Mouse (Mus musculus) myocyte (in vitro differentiated cells): Measurements from ENCODE around the gene Rfx4. TPM values are rescaled to one million over a fixed set of nuclear protein-coding genes. Genes with fewer than 3 reads are reported as not detected.

Experiments
- H3K27me3 ChIP-seq: one replicate; pipeline ENCODE4 v1.6.1; 2011; ENCODE audit not compliant: control insufficient read depth, insufficient read depth, insufficient read length
- H3K36me3 ChIP-seq: one replicate; pipeline ENCODE4 v1.6.1; 2011; ENCODE audit not compliant: control insufficient read depth, insufficient read depth
- H3K4me2 ChIP-seq: one replicate; pipeline ENCODE4 v1.6.1; 2011; ENCODE audit warnings: low read depth, control low read depth
- H3K4me3 ChIP-seq: one replicate; pipeline ENCODE4 v1.5.1; 2011; ENCODE audit warnings: mild to moderate bottlenecking, control low read depth, moderate library complexity
- H3K79me2 ChIP-seq: one replicate; pipeline ENCODE4 v1.6.1; 2011; ENCODE audit not compliant: control insufficient read depth, insufficient read depth
- H3ac ChIP-seq: one replicate; pipeline ENCODE4 v1.6.1; 2011; ENCODE audit not compliant: control insufficient read depth, insufficient read length
- CEBPB ChIP-seq: IDR thresholded peaks from 2 replicates; pipeline ENCODE4 v1.6.1; 2011; ENCODE audit warnings: mild to moderate bottlenecking, moderate library complexity; ENCODE audit not compliant: poor library complexity, insufficient read depth, severe bottlenecking
- E2F4 ChIP-seq: IDR thresholded peaks from one replicate; pipeline ENCODE4 v1.6.1; 2011; ENCODE audit warnings: mild to moderate bottlenecking, control low read depth, moderate library complexity; ENCODE audit not compliant: insufficient read depth
- MAX ChIP-seq: IDR thresholded peaks from one replicate; pipeline ENCODE4 v1.6.1; 2011; ENCODE audit warnings: low read depth, mild to moderate bottlenecking, control low read depth
- MYOD1 ChIP-seq, 3 experiments: IDR thresholded peaks; one replicate each; pipeline ENCODE4 v1.6.1; 2011; ENCODE audit warnings: control low read depth in 2 of 3, low read depth in 2 of 3, mild to moderate bottlenecking in 2 of 3, moderate library complexity in 1 of 3; ENCODE audit not compliant: insufficient read length in 2 of 3, control insufficient read depth in 1 of 3
- MYOG ChIP-seq, 3 experiments: IDR thresholded peaks; one replicate each; pipeline ENCODE4 v1.6.1; 2011; ENCODE audit warnings: control low read depth in 2 of 3, low read depth in 2 of 3, mild to moderate bottlenecking in 2 of 3; ENCODE audit not compliant: insufficient read length in 2 of 3, control insufficient read depth in 1 of 3, insufficient read depth in 1 of 3
- POLR2A ChIP-seq: IDR thresholded peaks from one replicate; pipeline ENCODE4 v1.6.1; 2011; ENCODE audit warnings: low read depth, mild to moderate bottlenecking, control low read depth, moderate library complexity; ENCODE audit not compliant: insufficient read length
- POLR2AphosphoS2 ChIP-seq: IDR thresholded peaks from one replicate; pipeline ENCODE4 v1.6.1; 2011; ENCODE audit warnings: low read depth, control low read depth; ENCODE audit not compliant: insufficient read length
- REST ChIP-seq: IDR thresholded peaks from one replicate; pipeline ENCODE4 v1.6.1; 2011; ENCODE audit warnings: mild to moderate bottlenecking, control low read depth, moderate library complexity; ENCODE audit not compliant: insufficient read depth, insufficient read length
- SRF ChIP-seq: IDR thresholded peaks from one replicate; pipeline ENCODE4 v1.6.1; 2011; ENCODE audit warnings: low read depth; ENCODE audit not compliant: control insufficient read depth, insufficient read length
- TCF12 ChIP-seq: IDR thresholded peaks from one replicate; pipeline ENCODE4 v1.6.1; 2011; ENCODE audit warnings: mild to moderate bottlenecking, control low read depth; ENCODE audit not compliant: poor library complexity, insufficient read depth, severe bottlenecking
- TCF3 ChIP-seq: IDR thresholded peaks from one replicate; pipeline ENCODE4 v1.6.1; 2011; ENCODE audit warnings: low read depth, control low read depth; ENCODE audit not compliant: insufficient read length
- USF1 ChIP-seq: IDR thresholded peaks from one replicate; pipeline ENCODE4 v1.6.1; 2011; ENCODE audit warnings: low read depth, mild to moderate bottlenecking, control low read depth, moderate library complexity
- polyA plus RNA-seq: library from polyadenylated mRNA; unstranded; fragments of >200 nt; fragmentation: generic; extraction: Trizol; gene quantifications from one replicate; pipeline ENCODE4 v1.2.1, GENCODE M21; 2012; ENCODE audit warnings: missing spikeins

Gene Rfx4
- polyA plus RNA-seq, 1 experiment: 0.12 TPM

DNA sequence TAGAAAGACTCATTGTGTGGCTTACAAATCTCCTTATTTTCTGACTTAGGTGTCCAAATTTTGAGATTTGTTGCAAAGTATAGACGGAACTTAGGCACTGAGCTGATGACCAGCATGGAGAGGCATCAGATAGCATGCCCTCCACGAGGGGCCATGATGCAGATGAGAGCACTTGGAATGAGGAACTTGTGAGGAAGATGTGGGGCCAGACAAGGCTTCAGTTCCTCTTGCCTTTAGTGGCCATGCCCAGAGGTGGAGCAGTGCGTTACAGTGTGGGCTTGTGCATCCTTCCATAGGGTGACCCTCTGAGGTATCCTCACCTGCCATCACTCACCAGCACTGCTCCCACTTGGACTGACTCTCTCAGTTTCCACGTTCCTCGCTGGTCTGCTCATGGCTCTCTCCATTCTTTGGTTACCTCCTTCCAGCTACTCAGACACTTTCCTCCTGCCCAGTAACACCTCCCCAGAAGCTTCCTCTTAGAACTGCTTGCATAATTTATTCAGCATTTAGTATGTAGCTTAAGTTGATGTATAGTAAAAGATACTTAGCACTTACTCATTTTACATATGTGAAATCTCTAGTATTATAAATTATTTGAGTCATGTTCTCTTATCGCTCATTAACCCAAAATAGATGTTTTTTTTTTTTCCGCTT, 179.8 kb downstream of the Rfx4 start:
- Histone ChIP-seq H3K79me2 (peaks cover 4% of the 10 kb centered on the region), H3K4me2 (no peak overlapping the region), H3ac (no peak overlapping the region), H3K4me3 (no peak overlapping the region), H3K36me3 (peaks cover 4% of the 10 kb centered on the region), H3K27me3 (no peaks in the 10 kb centered on the region)
- TF ChIP-seq REST: no peak
- no peak for TF ChIP-seq SRF
- no peak for TF ChIP-seq CEBPB
- no peak for TF ChIP-seq POLR2A
- TF ChIP-seq USF1: no peak
- TF ChIP-seq TCF12: no peak
- no peak for TF ChIP-seq E2F4
- no peak for TF ChIP-seq TCF3
- no peak for TF ChIP-seq MYOG (IDR thresholded peaks at IDR 0.05; ENCODE audit: control insufficient read depth in 1 of 3, insufficient read depth in 1 of 3, insufficient read length in 2 of 3, low read depth in 2 of 3)

DNA sequence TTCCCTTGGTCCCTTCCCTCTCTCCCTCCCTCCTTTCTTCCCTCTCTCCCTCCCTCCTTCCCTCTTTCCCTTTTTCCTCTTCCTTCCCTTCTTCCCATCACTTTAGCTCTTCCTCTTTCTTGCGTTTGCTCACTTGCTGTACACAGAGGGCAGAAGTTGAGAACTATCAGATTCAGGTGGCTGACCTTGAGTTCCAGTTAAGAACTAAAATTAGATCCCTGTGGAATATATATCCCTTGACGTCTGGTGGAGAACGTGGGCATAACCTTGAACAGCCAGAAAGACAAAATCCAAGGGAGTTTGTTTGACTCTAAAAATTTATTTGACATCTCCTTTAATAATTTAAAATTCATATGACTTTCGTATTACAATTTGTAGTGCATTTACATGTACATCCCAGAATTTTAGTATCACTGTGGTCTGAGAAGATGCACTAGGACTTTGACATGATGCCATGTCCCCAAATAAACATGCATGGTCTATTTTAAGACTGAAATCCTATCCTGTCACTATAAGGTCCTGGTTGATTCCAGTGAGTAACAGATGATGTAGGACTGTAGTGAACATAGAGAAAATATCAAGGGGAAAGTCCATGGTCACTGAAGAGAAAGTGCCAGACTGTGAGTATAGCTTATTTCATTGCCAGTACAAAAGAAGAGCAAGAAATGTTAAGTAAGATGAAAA, 181.1 kb downstream of the Rfx4 start:
- H3K27me3 ChIP-seq: no peaks in the 10 kb centered on the region
- H3K4me3 ChIP-seq: no peak overlapping the region
- no peaks in the 10 kb centered on the region for H3K36me3 ChIP-seq
- H3ac ChIP-seq: no peak overlapping the region
- H3K4me2 ChIP-seq: no peak overlapping the region
- peaks cover 8% of the 10 kb centered on the region for H3K79me2 ChIP-seq
- TF ChIP-seq TCF3: no peak
- TF ChIP-seq SRF: no peak
- TF ChIP-seq USF1: no peak
- no peak for TF ChIP-seq TCF12
- TF ChIP-seq REST: no peak
- no peak for TF ChIP-seq MYOG (IDR thresholded peaks at IDR 0.05; ENCODE audit: control insufficient read depth in 1 of 3, insufficient read depth in 1 of 3, insufficient read length in 2 of 3, low read depth in 2 of 3)
- no peak for TF ChIP-seq POLR2A
- no peak for TF ChIP-seq MYOD1 (IDR thresholded peaks at IDR 0.05; ENCODE audit: control insufficient read depth in 1 of 3, insufficient read length in 2 of 3, low read depth in 2 of 3)
- no peak for TF ChIP-seq CEBPB
- no peak for TF ChIP-seq E2F4
- no peak for TF ChIP-seq MAX
- no peak for TF ChIP-seq POLR2AphosphoS2

DNA sequence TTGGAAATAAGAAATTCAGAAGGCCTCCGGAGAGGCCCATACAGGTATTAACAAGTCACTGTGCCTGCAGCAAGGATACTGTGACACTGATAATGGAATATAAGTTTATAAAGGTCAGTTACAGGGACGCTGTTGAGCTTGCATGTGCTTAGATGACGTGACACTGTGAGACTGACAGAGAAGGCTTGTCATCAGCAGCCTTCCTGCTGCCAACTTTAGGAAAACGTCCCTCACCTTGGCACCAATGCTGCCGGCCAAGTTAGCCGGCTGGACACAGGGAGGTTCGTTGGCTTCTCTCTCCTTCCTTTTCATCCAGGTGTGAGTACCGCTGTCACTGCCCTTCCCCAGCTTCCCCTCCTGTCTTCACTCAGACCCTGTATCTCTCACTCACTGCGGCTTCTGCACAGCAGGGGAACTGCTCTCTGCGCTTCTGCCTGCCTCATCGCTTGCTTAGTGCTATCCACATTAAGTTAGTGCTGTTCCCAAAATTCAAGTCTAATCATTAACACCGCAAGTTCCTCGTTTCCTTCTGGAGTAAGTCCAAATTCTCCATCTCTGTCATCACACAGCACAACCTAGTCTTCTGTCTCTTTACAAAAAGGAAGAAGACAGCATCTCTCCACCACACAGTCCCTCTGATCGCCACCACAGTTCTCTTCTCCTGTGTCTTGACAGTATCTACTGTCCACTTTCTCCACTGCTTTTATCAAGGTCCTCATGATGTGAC, 182.4 kb downstream of the Rfx4 start:
- H3K36me3 ChIP-seq: no peaks in the 10 kb centered on the region
- H3K4me3 ChIP-seq: no peak overlapping the region
- no peaks in the 10 kb centered on the region for H3K27me3 ChIP-seq
- H3ac ChIP-seq: no peak overlapping the region
- peaks cover 8% of the 10 kb centered on the region for H3K79me2 ChIP-seq
- no peak for TF ChIP-seq MYOG (IDR thresholded peaks at IDR 0.05; ENCODE audit: control insufficient read depth in 1 of 3, insufficient read depth in 1 of 3, insufficient read length in 2 of 3, low read depth in 2 of 3)
- TF ChIP-seq MYOD1 (IDR thresholded peaks at IDR 0.05; ENCODE audit: control insufficient read depth in 1 of 3, insufficient read length in 2 of 3, low read depth in 2 of 3): no peak
- no peak for TF ChIP-seq SRF
- no peak for TF ChIP-seq E2F4
- TF ChIP-seq POLR2A: no peak
- TF ChIP-seq TCF12: no peak
- TF ChIP-seq POLR2AphosphoS2: no peak
- no peak for TF ChIP-seq REST
- TF ChIP-seq USF1: no peak
- TF ChIP-seq TCF3: no peak
- no peak for TF ChIP-seq CEBPB
- H3K4me2 ChIP-seq: no peak overlapping the region

DNA sequence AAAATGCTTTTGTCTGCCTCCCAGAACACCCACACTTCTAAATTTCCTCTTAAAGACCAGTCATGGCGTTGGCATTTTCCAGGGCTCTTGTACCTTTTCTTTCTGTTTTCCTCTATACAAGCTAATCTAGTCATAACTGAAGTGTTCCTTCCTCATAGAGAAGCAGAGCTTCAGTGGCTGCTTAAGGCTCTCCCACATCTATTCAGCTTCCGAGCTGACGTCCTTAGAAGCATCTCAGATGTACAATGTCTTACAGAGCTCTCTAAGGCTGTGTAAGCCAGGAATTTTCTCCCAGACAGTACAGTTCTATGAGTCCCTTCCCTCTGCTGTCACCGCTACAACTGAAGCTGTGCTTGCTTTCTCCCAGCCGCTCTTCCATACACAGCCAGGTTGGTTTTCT, 183.0 kb downstream of the Rfx4 start:
- Histone ChIP-seq H3K79me2 (peaks cover 8% of the 10 kb centered on the region), H3K36me3 (no peaks in the 10 kb centered on the region), H3K4me3 (no peak overlapping the region), H3K4me2 (no peak overlapping the region), H3K27me3 (no peaks in the 10 kb centered on the region), H3ac (no peak overlapping the region)
- TF ChIP-seq USF1: no peak
- TF ChIP-seq POLR2AphosphoS2: no peak
- TF ChIP-seq POLR2A: no peak
- no peak for TF ChIP-seq MYOG (IDR thresholded peaks at IDR 0.05; ENCODE audit: control insufficient read depth in 1 of 3, insufficient read depth in 1 of 3, insufficient read length in 2 of 3, low read depth in 2 of 3)
- no peak for TF ChIP-seq REST
- TF ChIP-seq TCF3: no peak
- no peak for TF ChIP-seq TCF12
- no peak for TF ChIP-seq SRF
- TF ChIP-seq MYOD1 (IDR thresholded peaks at IDR 0.05; ENCODE audit: control insufficient read depth in 1 of 3, insufficient read length in 2 of 3, low read depth in 2 of 3): no peak
- TF ChIP-seq E2F4: no peak
- TF ChIP-seq MAX: no peak
- TF ChIP-seq CEBPB: no peak
